Mouse (Mus musculus): ENCODE measurements at regions not wholly inside any gene's neighbourhood (a gene's known extent, or its start where the extent isn't known, plus 50 kb on each side); places are given as distances from the start of the nearest gene placed in this dataset.

- no peak for DNase-seq (ENCODE audit: low spot score)
Measured at GRCm38 (mm10) chr16:21274012-21274528, 69.5 kb downstream of the Ephb3 start.

- no peak for DNase-seq (ENCODE audit: low spot score)
Measured at GRCm38 (mm10) chr16:21277789-21278342, 73.3 kb downstream of the Ephb3 start.

GRCm38 (mm10) chr16:21278387-21278786 lies 73.8 kb downstream of the Ephb3 start:
- no peak for DNase-seq (ENCODE audit: low spot score)

GRCm38 (mm10) chr16:21280200-21280627 lies 75.7 kb downstream of the Ephb3 start:
- DNase-seq (ENCODE audit: low spot score): no peak

DNA sequence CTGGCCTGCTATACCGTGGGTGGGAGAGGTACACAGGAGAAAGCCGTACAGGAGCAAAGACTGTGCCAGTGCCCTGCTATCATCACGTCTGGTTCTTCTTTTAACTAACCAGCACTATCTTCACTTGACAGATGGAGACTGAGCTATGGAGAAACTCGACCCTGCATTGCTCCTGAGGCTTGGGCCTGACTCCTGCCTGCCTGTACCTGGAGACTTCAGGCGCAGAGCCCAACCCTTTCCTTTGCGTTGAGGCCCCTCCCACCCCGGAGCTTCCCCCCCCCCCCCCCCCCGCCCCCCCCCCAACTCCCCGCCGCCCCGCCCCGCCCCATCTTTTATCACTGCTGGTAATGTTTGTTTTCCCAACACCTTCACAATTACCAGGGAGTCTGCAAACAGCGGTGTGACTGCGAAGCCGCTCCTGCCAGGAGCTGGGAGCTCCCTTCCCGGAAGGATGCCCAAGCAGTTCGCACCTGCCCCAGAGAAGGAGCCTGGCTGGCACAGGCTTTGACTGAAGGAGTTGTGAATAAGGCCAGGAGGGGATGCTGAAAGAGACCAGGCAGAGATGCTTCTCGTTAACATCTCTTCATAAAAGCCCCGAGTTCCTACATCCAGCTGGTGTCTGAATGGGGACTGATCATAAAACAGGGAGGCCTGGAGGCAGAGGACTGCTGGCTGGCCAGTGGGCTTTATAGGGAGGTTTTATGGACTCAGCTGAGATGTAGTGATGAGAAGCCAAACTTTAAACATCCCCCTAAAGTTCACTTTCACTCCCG lies 77.6 kb downstream of the Ephb3 start:
- DNase-seq (ENCODE audit: low spot score): no peak

DNA sequence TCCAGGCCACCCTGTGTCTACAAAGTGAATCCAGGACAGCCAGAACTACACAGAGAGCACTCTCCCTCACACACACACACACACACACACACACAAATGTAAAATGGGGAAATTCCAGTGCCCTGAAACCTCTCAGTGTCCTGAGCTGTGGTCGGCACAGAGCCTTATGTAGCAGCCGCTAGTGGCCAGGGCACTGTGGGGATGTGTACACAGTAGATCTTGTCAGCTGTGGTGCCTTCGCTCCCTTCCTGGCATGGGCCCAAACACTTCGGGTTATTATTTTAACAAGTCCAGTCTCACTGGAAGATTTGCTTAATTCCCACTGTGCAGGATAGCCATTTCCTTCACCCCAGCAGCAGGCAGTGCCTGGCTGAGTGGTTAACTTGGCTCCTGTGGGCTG lies 81.5 kb downstream of the Ephb3 start:
- no peak for DNase-seq (ENCODE audit: low spot score)

- DNase-seq (ENCODE audit: low spot score): peak; percentile 43
Measured at GRCm38 (mm10) chr16:21289528-21289927, 85.0 kb downstream of the Ephb3 start.

DNA sequence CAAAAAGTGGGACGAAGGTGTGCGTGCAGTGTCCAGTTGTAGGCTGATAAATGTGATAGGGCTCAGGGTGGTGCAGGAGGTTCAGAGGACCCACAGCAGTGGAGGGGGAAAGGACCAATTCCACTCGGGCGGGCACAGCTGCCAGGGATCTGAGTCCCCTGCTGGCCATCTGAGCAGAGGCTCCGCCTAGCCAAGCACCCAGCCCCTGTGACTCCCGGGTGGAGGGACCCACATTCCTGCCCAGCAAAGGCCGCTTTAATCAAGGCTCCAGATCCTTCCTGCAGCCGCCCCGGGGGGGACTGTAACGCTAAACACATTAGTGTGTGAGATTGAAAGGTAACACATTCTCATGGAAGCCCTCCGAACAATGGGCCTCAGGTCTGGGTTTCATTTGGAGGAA lies 88.5 kb downstream of the Ephb3 start:
- no peak for DNase-seq (ENCODE audit: low spot score)

GRCm38 (mm10) chr16:21293569-21293968 lies 89.0 kb downstream of the Ephb3 start:
- DNase-seq (ENCODE audit: low spot score): no peak

GRCm38 (mm10) chr16:21294677-21295411 lies 90.3 kb downstream of the Ephb3 start:
- DNase-seq (ENCODE audit: low spot score): no peak

GRCm38 (mm10) chr16:21295956-21296733 lies 91.6 kb downstream of the Ephb3 start:
- no peak for DNase-seq (ENCODE audit: low spot score)

- no peak for DNase-seq (ENCODE audit: low spot score)
Measured at GRCm38 (mm10) chr16:21296786-21297185, 92.2 kb downstream of the Ephb3 start.

- no peak for DNase-seq (ENCODE audit: low spot score)
Measured at GRCm38 (mm10) chr16:21298866-21299265, 94.3 kb downstream of the Ephb3 start.

- DNase-seq (ENCODE audit: low spot score): no peak
Measured at GRCm38 (mm10) chr16:21305859-21306258, 101.3 kb downstream of the Ephb3 start.

DNA sequence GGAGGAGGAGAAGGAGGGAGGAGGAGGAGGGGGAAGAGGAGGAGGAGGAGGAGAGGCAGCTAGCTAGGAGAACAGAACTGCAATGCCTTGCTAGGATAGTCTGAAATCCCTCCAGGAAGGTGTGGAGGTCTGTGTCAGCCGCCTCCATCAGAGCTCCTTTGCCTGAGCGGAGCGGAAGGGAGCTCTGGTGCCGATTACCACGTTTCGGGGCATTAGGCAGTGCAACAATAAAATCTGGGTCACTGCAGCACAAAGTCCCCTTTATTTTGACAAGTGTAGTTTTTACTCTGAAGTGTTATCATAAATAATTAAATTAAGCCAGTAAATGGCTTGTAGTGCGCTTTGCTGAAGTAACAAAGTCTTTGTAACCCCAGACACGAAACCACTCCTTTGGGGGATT lies 104.0 kb downstream of the Ephb3 start:
- DNase-seq (ENCODE audit: low spot score): no peak

- DNase-seq (ENCODE audit: low spot score): peak; percentile 35
Measured at GRCm38 (mm10) chr16:21310636-21311615, 106.4 kb downstream of the Ephb3 start.

GRCm38 (mm10) chr16:21311781-21312180 lies 107.2 kb downstream of the Ephb3 start:
- no peak for DNase-seq (ENCODE audit: low spot score)

DNA sequence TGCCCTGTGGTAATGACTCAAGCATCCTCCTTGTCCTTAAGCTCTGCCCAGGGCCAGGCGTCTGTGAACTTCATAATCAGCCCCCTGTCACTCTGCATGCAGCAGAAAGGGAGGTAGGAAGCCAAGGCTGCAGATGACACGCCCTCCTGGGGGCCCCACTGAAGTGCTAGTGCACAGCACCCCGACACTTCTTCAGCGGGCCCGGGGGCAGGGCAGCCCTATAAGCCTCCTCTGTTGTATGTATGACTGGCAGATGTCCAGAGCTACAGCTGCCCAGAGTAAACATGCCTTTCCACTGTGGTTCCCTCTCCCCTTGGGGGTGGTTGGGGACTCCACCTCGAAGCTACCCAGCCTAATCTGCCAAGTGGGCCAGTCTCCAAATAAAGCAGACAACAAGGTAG lies 107.2 kb upstream of the Vps8 start:
- DNase-seq (ENCODE audit: low spot score): no peak

- no peak for DNase-seq (ENCODE audit: low spot score)
Measured at GRCm38 (mm10) chr16:21318009-21318639, 104.8 kb upstream of the Vps8 start.

GRCm38 (mm10) chr16:21318640-21319365 lies 104.1 kb upstream of the Vps8 start:
- no peak for DNase-seq (ENCODE audit: low spot score)

All from left cerebral cortex, adult 11 months (tissue).